Mouse (Mus musculus) inflammation-experienced regulatory T-cells, adult 6 months (primary cell): ENCODE data around the gene Slx1b. TPM values are rescaled to one million over a fixed set of nuclear protein-coding genes. Genes with fewer than 3 reads are reported as not detected.
"Not testable (repeated sequence)": the region's sequence is repeated elsewhere in the genome, so short reads cannot be mapped to it uniquely, and the experiment has no call there.

Source experiments
- ATAC-seq: one replicate; pipeline ENCODE4 v1.8.0; 2017
- polyA plus RNA-seq, 3 experiments: library from polyadenylated mRNA; unstranded; fragments of 100-300 nt; shearing (Covaris generic); gene quantifications; one replicate each; pipeline ENCODE4 v1.2.1; 2017

Slx1b gene
- polyA plus RNA-seq, 3 experiments from 2014 or later, result 11.7 to 18.2 (median 13.3) TPM

DNA sequence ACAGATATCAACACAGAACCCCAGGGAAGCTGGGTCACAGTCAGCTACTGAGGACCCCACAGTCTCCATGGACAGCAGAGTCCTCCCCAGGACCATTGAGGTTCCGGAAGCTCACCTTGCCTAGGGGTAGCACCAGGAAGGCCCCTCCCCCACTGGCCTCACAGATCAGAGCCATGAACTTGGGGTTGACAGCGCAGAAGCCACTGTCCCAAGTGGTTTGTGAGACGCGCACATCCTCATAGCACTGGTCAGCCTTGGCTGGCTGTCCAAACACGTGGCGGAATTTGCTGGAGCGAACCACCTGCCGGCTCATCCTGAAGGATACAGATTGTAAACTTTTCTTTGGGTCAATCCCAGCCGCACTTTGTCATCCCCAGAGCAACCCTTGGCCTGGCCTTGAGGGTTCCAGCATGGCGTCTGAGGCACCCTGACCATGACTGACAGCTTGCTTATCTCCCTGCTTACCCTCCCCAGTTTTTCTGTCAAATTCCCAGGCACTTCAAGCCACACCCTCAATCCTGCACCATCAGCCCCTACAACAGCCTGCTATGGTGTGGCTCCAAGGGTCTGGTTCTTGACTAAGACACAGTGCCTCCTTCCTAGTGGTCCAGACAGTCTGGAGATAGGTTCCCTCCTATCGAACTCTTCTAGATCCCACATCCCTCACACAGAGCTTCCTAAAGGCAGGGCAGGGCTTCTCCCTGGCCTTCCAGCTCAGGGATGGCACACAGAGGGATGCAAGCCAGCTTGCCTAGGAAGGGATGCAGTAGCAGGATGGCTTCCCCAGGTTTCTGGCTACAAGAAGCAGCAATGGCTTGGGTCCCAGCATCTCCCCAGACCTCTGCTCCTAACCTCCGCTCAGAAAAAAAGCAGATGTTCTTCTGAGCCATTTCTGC lies 7.5 kb upstream of the Slx1b start:
- no peak for ATAC-seq

- peak; percentile 64 for ATAC-seq
These were observed 6.8 kb upstream of the Slx1b start for GRCm38 (mm10) chr7:126702358-126702757.

GRCm38 (mm10) chr7:126701559-126702357 lies 6.2 kb upstream of the Slx1b start:
- no peak for ATAC-seq

DNA sequence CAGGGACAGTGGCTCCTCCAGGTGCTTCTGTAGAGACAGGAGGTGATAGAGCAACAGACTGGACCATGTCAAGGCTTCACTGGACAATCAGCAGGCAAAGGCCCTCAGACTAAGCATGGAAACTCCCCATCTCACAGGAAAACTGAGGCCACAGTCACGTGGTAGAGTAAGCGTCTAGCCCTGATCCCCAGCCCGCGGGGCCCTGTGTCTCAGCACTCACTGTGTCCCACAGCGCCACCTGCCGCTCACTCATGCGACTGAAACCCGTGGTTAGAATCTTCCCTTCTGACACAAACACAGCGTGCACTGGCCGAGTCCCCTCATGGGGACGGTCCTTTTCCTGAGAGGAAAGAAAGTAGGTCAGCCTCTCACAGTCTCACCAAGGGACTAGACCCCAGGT lies 5.5 kb upstream of the Slx1b start:
- peak; percentile 30 for ATAC-seq

DNA sequence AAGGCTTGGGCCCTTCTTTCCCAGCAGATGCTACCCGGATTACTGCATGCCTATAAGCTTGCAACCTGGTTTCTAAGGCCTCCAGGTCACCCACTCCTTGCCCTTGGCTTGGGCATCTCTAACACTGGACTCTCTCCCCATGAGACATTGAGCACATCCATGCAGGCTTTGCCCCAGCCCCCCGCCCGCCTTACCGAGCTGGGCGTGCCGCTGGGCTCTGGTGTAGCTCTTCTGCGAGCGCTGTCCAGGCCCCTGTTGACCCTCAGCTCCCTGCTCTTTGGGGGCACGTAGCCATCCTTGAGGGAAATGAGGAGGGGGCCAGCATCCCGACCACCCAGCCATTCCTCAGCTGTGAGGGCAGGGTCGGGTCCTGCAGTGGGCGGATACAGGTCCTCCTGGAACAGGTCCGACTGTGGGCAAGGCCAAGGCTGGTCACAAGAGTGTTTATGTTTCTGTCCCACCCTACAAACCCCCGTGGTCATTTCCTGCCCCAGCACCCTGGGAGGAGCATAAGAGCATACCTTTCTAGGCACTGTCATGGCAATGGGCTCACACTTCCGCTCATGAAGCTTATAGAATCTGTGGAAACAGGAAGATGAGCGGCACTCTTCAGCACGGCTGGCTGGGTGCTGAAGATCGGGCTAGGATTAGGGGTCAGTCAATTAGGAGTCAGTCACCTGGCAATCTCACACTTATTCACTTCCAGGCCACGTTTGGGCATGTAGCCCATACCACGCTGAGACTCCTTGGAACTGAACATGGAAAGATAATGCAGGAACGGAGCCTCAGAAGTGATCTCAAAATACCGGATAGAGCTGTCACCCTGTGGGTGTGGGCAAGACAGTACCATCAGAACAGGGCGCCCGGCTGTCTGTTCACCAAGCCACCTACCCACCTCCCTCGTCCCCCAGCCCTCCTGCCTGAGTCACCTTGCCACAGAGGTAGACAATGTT lies 4.8 kb upstream of the Slx1b start:
- no peak for ATAC-seq

DNA sequence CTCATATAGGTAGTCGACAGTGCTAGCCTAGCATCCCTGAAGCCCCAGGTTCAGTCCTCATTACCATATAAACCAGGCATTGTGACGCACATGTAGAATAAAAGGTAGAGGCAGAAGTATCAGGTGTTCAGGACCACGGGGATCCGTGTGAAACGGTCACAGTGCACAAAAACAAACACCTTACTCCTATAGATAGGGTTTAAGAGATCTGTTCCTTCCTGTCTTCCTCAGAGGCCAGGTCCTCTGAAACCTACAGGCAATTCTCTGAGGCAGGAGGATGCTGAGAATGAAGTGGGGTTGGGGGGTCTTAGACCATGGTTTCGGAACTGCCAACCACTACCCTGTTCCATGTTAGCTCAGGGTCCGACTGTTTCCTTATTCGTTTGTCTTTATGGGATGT lies 2.3 kb upstream of the Slx1b start:
- no peak for ATAC-seq

DNA sequence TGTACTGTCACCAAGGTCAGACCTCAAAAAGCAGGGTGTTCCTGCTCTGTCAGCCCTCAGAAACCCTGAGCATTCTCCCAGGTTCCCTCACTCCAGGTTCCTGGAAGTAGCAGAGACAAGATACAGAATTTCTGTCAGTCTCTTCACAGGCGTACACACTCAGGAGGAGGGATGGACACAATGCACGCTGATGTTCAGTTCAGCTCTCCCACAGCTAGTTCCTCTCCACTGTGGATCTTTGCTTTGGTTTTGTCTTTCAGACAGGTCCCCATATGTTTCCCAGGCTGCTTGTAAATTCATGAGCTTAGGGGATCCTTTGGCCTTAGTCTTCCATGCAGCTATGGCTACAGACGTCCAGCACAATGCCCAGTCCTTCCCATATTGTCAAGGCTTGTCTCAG lies 1.3 kb upstream of the Slx1b start:
- ATAC-seq, result no peak

DNA sequence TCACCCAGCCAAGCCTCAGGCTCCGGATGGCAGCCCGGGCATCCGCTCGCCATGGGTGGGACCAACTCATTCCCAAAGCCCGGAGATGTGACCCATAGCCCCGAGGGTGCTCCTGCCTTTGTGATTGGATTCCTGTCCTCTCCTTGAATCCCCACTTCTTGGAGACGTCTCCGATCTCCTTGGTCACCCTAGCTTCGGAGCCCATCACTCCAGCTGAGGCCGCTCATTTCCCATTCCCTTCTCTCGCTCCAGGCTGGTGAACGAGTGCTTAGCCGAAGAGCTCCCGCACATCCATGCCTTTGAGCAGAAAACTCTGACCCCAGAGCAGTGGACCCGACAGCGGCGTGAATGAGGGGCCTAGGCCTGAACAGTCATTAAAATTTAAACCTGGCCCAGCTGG lies 719 bp upstream of the Slx1b start:
- no peak for ATAC-seq

DNA sequence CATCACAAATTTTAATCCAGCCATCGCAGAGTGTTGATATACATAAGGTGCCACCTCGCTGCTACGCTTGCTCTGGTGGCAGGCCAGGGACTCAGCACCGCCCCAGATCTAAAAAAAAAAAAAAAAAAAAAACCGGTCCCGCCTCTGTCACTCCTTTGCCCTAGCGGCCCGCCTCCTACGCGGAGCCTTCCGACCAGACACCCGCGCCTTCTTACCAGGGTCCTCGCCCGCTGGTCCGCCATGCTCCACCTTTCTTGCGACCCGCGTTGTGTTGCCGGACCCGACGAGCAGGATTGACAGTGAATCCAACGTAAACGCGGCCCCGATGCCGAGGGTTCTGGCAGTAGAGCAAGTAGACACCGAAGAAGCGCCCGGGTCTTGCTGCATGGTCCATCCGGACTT lies 373 bp downstream of the Slx1b start, which contains the start of gene Bola2:
Gene Bola2, plus strand, starts transcription at position 192 of the 402 bp plus-strand sequence.
- ATAC-seq, result peak; percentile 55

GRCm38 (mm10) chr7:126694441-126695051 lies 1.0 kb downstream of the Slx1b start:
- ATAC-seq, result no peak

DNA sequence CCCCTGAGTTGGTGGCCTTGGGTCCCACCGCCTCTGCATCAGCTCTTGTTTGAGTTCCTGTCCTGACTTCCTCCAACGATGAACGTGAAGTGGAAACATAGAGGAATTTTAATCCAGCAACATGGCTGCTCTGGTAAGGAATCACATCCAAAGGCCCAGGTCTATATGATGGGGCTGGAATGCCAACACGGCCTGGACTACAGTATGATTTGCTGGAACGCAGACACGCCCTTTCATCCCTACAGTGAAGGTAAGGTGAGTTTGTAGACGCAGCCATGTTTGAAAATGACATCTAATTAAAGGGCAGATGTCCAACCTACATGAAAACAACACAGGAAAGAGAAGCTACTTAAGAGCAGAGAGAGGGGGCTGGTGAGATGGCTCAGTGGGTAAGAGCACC lies 1.8 kb downstream of the Slx1b start:
- no peak for ATAC-seq

- no peak for ATAC-seq
These were observed 2.3 kb downstream of the Slx1b start for GRCm38 (mm10) chr7:126693256-126693655.

GRCm38 (mm10) chr7:126692426-126692825 lies 3.2 kb downstream of the Slx1b start:
- ATAC-seq, result no peak

DNA sequence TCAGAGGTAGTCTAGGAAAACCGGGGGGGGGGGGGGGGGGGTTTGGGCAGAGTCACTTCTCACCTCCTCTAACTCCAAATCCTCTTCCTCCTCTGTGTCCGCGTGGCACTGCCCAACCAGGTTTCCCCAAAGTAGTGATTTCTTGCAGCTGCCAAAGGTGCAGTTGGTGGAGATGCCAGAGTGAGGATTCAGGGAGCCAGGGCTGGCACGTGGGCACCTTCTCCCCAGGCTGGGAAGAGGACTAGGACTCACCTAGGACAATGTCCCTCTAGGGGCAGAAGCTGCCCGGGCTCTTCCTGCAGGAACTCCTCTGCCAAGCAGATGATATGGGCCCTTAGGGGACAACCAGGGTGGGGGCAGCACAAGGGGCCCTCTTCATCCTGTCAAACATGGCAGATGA lies 3.9 kb downstream of the Slx1b start:
- no peak for ATAC-seq

GRCm38 (mm10) chr7:126690737-126691136 lies 4.8 kb downstream of the Slx1b start:
- no peak for ATAC-seq

DNA sequence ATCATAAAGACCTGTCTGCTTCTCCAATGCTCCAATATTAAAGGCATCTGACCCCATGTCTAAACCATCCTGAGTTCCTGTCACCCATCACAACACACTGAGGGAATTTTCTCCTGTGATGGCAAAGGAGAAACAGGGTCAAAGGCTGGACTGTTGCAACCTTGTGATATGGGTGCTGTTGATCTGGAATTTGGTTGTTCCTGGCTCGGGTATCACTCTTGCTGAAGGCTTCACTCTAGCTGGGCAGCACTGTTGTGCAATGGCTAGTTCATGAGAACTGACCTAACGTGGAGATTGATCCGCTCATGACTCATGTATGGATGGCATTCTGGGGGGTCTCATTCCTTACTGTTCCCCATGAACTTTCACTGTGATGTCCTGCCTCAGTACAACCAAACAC lies 6.6 kb downstream of the Slx1b start:
- no peak for ATAC-seq

GRCm38 (mm10) chr7:126688156-126688555 lies 7.4 kb downstream of the Slx1b start:
- not testable (repeated sequence) for ATAC-seq

DNA sequence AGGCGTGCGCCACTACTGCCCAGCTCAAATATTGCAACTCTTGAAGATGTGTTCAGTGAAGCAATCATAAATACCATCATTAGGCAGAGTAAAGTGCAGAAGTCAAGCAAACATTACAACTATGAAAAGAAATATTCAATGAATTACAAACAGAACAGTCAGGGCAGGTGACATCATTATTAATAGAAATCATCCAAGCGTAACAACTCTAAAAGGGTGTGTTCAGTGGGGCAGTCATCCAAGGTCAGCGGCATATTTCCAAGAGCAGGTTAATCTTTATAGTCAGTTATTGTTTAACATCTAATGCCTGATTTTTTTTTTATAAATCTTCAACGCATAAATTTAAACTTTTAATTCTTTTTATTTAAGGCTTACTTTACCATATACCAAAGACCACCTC lies 14.4 kb downstream of the Slx1b start:
- no peak for ATAC-seq

DNA sequence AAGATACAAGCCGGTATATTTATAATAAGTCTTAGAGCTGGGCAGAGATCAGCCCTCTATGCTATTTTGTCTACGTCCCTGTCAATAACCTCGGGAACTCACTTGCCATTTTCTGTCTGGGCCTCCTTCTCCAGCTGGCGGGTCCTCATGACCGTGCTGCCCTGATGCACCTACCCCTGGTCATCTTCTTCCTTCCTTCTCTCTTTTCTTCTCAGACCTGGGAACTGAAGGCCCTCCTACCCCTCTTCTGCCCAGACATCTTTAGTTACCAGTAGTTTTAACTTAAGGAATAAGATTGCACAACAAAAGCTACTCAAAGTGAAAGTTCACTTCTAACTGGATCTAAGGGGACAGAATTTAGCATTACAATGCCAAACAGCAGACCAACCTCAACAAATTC lies 15.9 kb downstream of the Slx1b start:
- no peak for ATAC-seq

DNA sequence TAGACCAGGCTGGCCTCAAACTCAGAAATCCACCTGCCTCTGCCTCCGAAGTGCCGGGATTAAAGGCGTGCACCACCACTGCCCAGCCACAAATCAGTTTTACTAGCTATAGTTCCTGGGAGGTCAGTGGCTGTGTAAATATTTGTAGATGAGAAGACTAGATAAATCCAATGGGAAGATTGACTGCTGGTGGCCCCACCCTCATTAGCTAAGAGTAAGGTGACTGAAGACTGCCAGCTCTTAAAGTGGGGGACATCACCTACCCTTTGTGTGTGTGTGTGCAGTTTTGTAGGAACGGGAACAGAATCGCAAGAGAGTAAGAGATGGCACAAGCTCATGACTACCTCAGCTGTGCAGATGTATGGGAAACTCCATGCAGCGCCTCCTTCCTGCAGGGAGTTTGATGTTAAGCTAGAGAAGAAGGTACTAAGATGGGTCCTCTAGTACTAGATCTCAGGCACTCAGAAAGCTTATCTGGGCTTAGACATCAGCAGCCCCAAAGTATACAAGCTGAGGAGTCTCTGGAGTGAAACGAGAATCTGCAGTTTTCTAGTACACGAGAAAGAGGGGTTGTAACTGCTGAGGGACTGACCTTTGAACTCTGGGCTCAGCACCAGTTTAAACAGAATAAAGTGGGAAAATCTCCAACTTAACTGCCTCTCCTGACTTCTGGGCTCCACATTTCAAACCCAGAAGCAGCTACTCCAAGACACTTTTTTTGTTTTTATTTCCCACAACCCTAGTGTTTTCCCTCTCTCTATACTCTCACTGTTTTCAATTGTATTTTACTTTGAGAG lies 16.8 kb downstream of the Slx1b start:
- no peak for ATAC-seq

- ATAC-seq, result no peak
These were observed 18.9 kb downstream of the Slx1b start for GRCm38 (mm10) chr7:126676631-126677220.
